Mouse (Mus musculus): ENCODE results near the gene Sv2a. TPM values are rescaled to one million over a fixed set of nuclear protein-coding genes. Genes with fewer than 3 reads are reported as not detected.
A peak's percentile ranks its signal among the peaks of the same experiment; 100 is the strongest.
"Not testable (repeated sequence)": the region's sequence is repeated elsewhere in the genome, so short reads cannot be mapped to it uniquely, and the experiment has no call there.

Gene Sv2a
- polyA plus RNA-seq, 1 experiment from 2014 or later: 29.3 TPM

DNA sequence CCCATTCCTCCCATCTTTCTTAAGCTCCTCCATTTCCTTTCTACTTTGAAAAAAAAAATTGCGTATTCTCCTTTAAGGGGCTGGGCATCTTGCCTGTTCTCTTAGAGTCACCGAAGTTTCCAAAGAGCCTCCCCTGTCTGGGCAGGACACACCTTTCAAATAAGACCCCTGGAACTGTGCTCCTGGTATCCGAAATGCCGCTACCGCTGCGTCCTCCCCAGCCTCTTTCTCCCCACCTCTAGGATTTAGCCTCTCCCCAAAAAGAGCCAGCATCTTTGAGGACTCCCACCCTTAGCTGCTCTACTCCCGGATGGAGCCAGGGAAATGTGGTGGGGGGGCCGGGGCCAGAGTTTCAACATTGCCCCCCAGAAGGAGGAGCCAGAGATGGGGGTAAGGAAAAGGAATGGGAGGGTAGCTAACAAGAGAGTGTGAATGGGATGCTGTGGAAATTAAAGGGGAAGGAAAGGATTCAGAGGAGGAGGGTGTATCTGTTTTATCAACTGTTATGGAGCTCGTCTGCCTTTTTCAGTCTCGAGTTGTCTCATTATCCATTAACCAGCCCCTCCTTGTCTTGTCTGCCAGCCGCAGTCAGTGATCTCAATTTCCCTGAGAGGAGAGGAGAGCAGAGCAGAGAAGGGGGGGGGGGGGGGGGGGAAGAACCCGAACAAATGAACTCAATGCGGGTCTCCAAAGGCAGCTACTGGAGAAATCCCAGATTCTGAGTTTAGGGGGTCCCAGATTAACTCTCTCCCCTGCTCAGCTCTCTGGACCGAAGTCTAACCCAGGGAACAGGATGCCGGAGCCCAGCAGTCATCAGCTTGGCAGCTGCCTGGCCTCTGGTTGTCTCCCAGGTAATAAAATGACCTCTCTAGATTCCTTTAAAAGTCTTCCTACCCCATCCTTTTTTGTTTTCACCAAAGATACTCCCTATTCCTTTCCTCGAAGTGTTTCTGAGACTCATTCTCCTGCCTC, 18.8 kb upstream of the Sv2a start, which contains the start of gene Mtmr11:
Gene Mtmr11, plus strand, starts transcription at position 136 of the 972 bp plus-strand sequence.
- Histone ChIP-seq H3K4me3 (peak within 1 kb of the TSS; percentile 45), H3K4me1 (peaks cover 26% of the 10 kb centered on the region), H3K9ac (peak within 1 kb of the TSS; percentile 65), H3K9me3 (replicated peaks) (no peaks in the 10 kb centered on the region), H3K27me3 (no peaks in the 10 kb centered on the region), H3K27ac (no peak within 1 kb of the TSS; the same call in 1 of the 2 replicates), H3K4me2 (peak within 1 kb of the TSS; percentile 89), H3K36me3 (ENCODE audit: poor library complexity, severe bottlenecking) (no peaks in the 10 kb centered on the region)
- 10% methylated on average over 15 of the region's 16 CpGs for WGBS
- peak; percentile 47; the same call in 1 of the 2 replicates for ATAC-seq

DNA sequence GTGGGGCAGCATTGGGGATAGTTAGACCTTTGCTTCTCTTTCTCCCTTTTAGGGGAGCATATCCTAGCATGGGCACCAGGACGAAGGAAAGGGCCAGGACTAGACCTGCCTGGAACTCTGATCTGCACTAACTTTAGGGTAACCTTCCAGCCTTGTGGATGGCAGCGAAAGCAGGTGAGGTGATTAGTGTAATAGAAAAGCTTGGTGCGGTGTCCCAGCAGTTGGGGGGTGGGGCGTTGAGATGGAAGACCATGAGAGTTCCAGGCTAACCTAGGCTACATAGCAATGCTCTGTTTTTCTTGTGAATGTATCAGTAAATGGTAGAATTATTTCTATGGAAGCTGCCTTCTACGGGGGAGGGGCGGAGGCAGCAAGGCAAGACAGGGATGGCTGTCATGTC, 17.9 kb upstream of the Sv2a start:
- 92% methylated on average over 6 of the region's 6 CpGs for WGBS
- peak overlapping the region; percentile 45; the same call in 1 of the 2 replicates for H3K4me3 ChIP-seq
- H3K36me3 ChIP-seq (ENCODE audit: poor library complexity, severe bottlenecking): no peaks in the 10 kb centered on the region
- H3K27me3 ChIP-seq: no peaks in the 10 kb centered on the region
- H3K9ac ChIP-seq: no peak overlapping the region
- H3K4me1 ChIP-seq: peaks cover 26% of the 10 kb centered on the region
- peak overlapping the region; percentile 89; the same call in 1 of the 2 replicates for H3K4me2 ChIP-seq
- H3K27ac ChIP-seq: no peak overlapping the region
- H3K9me3 ChIP-seq (replicated peaks): no peaks in the 10 kb centered on the region
- ATAC-seq: no peak

DNA sequence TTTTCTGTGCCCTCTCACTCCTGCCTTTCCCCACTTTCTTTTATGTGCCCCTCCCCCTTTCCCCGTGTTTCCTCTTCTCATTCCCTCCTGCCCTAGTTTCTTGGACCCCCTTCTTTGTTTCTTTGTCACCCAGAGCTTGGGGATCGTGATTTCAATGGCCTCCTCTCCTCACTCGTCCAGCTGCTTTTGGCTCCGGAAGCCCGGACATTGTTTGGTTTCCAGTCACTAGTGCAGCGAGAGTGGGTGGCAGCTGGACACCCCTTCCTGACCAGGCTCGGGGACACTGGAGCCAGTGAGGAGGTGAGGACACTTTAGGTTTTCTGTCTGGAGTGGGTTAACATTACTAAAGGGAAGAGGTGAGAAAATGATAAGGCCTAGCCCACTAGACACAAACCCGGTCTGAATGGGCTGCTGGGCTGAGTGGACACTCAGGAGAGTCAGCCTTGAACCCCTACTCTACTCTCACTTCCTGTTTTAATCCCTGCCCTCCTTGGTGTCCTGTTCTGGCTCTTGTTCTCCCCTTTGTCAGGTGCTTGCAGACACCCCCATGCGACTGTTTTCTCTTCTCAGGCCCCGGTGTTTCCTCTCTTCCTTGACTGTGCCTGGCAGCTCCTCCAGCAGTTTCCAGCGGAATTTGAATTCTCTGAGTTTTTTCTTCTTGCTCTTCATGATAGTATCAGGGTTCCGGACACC, 12.3 kb upstream of the Sv2a start:
- WGBS: 71% methylated on average over 12 of the region's 12 CpGs
- H3K36me3 ChIP-seq (ENCODE audit: poor library complexity, severe bottlenecking): no peaks in the 10 kb centered on the region
- ATAC-seq: no peak
- H3K27ac ChIP-seq: no peak overlapping the region
- no peak overlapping the region for H3K4me2 ChIP-seq
- no peaks in the 10 kb centered on the region for H3K27me3 ChIP-seq
- H3K9me3 ChIP-seq (replicated peaks): no peaks in the 10 kb centered on the region
- no peak overlapping the region for H3K9ac ChIP-seq
- peaks cover 26% of the 10 kb centered on the region for H3K4me1 ChIP-seq
- no peak overlapping the region for H3K4me3 ChIP-seq

DNA sequence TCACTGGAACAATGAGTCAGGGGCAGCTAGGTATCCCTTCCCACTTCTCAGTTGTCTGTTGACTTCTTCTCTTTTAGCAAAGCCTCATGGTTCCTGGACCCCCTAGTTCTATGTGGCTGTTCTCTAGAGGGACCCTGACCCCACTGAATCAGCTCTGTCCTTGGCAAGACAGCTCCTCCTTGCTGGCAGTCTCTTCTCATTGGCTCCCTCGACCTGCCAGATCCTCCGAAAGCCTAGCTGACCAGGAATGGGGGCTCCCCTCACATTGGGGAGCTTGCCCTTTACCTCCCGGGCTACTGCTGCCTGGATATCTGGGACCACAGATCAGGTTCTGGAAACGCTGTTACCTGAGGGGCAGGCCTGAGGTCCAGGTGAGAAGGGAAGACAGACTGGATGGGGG, 10.7 kb upstream of the Sv2a start:
- Histone ChIP-seq H3K4me1 (peaks cover 41% of the 10 kb centered on the region), H3K9ac (no peak overlapping the region), H3K4me3 (no peak overlapping the region), H3K27me3 (no peaks in the 10 kb centered on the region), H3K4me2 (0 out of 2 replicates have a peak overlapping the region, but pooled peaks have one; percentile 99), H3K9me3 (replicated peaks) (no peaks in the 10 kb centered on the region), H3K36me3 (ENCODE audit: poor library complexity, severe bottlenecking) (peaks cover 15% of the 10 kb centered on the region), H3K27ac (no peak overlapping the region)
- 86% methylated on average over 4 of the region's 4 CpGs for WGBS
- no peak for ATAC-seq

DNA sequence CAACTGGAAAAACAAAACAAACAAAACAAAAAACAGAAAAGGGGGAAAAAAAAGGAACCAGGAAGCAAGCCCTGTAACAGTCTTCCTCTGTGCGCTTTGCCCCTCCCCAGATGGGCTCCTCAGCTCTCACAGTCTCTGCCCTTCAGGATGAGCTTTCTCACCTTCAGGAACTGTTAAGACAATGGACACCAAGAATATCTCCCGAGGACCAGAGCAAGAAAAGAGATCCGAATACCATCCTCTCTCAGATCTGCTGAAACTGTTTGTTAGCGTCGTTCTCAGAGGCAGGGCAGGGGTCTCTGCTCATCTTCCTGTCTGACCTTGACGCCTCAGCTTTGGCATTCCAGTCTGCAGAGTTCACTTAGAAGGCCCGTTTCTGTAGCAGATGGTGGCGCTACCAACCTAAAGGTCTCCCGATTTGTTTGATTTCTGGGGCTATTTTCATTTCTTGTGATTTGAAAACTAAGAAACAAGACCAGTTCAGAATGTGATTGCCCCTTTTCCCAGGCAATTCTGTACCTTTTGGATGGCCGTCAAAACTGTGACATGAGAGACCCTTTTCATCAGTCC, 9.9 kb upstream of the Sv2a start:
- WGBS: 74% methylated on average over 10 of the region's 10 CpGs
- H3K27me3 ChIP-seq: no peaks in the 10 kb centered on the region

DNA sequence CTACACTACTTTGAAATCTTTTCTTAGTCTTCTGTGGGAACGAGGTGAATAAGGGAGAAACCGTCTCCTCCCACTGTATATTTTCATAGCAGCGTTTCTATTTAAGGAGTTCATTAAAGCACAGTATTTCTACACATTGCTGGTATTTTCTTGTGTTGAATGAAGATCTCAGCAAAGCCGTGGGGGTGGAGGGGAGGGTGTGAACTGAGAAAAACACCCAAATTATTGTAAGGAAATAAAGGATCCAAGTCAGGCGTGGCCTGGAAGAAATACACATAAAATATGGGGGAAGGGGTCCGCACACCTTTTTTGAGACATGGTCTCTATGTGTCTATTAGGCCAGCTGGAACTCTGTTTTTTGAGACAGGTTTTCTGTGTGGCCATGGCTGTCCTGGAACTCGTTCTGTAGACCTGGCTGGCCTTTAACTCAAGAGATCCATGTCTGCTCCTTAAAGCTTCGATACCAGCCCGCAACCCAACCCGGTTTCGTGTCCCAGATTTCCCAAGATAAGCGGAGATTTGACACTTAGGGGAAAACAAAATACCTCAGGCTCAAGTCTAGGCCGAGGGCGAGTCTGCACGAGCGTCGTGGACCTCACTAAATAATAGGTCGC, 9.3 kb upstream of the Sv2a start:
- ATAC-seq: peak; percentile 27

More for the DNA sequence above, 9.9 kb upstream of the Sv2a start:
- peaks cover 22% of the 10 kb centered on the region for H3K36me3 ChIP-seq (ENCODE audit: poor library complexity, severe bottlenecking)
- peaks cover 41% of the 10 kb centered on the region for H3K4me1 ChIP-seq
- peak overlapping the region; percentile 99 for H3K4me2 ChIP-seq
- peak overlapping the region; percentile 96 for H3K4me3 ChIP-seq
- ATAC-seq: no peak
- peak overlapping the region; percentile 92 for H3K9ac ChIP-seq
- no peaks in the 10 kb centered on the region for H3K9me3 ChIP-seq (replicated peaks)
- H3K27ac ChIP-seq: peak overlapping the region; percentile 99

DNA sequence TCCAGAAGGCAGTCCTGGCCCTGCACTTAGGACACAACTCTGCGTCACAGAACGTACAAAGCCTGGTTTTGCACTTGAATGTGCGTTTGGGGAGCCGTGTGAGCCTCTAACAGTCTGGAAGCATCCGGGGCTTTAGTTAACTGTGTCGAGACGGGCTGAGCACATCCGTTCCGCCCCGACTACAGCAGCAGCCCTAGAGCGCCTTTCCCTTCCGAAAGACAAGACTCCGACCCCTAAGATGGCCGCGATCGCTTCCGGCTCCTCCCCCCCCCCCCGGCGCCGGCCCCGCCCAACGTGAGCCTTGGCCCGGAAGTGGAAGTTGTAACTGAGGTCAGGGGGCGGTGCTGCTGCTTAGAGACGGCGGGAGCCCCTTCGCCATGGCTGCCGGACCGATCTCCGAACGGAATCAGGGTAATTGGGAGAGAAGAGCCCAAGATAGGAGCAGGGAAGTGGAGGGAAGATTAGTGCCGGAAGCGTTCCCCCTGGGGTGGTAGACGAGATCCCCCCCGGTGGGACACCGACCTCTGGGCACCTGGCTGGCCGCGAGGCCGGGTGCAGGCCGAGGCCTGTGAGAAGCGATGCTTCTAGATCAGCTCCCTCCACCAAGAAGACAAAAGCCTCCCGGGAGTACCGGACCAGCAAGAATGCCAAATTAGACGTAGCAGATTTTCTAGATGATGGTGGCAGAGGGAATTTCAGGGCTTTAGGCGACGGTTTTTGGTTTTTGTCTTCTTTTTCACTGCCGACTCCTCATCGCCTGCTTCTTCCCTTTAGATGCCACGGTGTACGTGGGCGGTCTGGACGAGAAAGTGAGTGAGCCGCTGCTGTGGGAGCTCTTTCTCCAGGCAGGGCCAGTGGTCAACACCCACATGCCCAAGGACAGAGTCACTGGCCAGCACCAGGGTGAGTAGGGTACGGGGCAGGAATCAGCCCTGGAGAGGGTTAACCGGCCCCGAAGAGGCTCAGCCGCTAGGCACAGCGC, 8.5 kb upstream of the Sv2a start, which contains the start of gene Sf3b4:
Gene Sf3b4, plus strand, starts transcription at position 136 of the 982 bp plus-strand sequence.
- Histone ChIP-seq H3K27me3 (no peaks in the 10 kb centered on the region), H3K36me3 (ENCODE audit: poor library complexity, severe bottlenecking) (peaks cover 34% of the 10 kb centered on the region), H3K9ac (peak within 1 kb of the TSS; percentile 92), H3K4me3 (peak within 1 kb of the TSS; percentile 96), H3K27ac (peak within 1 kb of the TSS; percentile 99), H3K9me3 (replicated peaks) (no peaks in the 10 kb centered on the region), H3K4me1 (peaks cover 41% of the 10 kb centered on the region), H3K4me2 (peak within 1 kb of the TSS; percentile 99)
- 2% methylated on average over 57 of the region's 58 CpGs for WGBS
- peak; percentile 96 for ATAC-seq

More for the DNA sequence above, 9.3 kb upstream of the Sv2a start:
- H3K36me3 ChIP-seq (ENCODE audit: poor library complexity, severe bottlenecking): peaks cover 28% of the 10 kb centered on the region
- no peaks in the 10 kb centered on the region for H3K27me3 ChIP-seq
- peak overlapping the region; percentile 99 for H3K27ac ChIP-seq
- peak overlapping the region; percentile 92 for H3K9ac ChIP-seq
- H3K4me2 ChIP-seq: peak overlapping the region; percentile 99
- no peaks in the 10 kb centered on the region for H3K9me3 ChIP-seq (replicated peaks)
- 22% methylated on average over 18 of the region's 18 CpGs for WGBS
- peak overlapping the region; percentile 96 for H3K4me3 ChIP-seq
- H3K4me1 ChIP-seq: peaks cover 41% of the 10 kb centered on the region

DNA sequence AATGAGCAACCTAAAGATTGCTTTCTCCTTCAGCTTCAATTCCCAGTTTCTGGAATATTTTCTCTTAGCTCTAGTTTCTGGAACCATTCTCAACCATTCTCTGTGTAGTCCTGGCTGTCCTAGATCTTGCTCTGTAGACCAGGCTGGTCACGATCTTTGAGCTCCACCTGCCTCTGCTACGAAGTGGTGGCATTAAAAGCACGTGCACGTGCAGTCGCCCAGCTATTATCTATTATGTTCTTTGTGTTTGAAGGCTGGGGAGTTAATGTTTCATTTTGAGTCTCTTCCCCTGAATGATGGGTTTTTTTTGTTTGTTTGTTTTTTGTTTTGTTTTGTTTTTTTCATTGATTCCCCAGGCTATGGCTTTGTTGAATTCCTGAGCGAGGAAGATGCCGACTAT, 7.8 kb upstream of the Sv2a start:
- no peaks in the 10 kb centered on the region for H3K9me3 ChIP-seq (replicated peaks)
- peaks cover 41% of the 10 kb centered on the region for H3K4me1 ChIP-seq
- H3K27ac ChIP-seq: no peak overlapping the region
- peak overlapping the region; percentile 92 for H3K9ac ChIP-seq
- H3K36me3 ChIP-seq (ENCODE audit: poor library complexity, severe bottlenecking): peaks cover 41% of the 10 kb centered on the region
- H3K27me3 ChIP-seq: no peaks in the 10 kb centered on the region
- peak overlapping the region; percentile 96 for H3K4me3 ChIP-seq
- H3K4me2 ChIP-seq: peak overlapping the region; percentile 99
- WGBS: 34% methylated on average over 7 of the region's 7 CpGs
- ATAC-seq: no peak

DNA sequence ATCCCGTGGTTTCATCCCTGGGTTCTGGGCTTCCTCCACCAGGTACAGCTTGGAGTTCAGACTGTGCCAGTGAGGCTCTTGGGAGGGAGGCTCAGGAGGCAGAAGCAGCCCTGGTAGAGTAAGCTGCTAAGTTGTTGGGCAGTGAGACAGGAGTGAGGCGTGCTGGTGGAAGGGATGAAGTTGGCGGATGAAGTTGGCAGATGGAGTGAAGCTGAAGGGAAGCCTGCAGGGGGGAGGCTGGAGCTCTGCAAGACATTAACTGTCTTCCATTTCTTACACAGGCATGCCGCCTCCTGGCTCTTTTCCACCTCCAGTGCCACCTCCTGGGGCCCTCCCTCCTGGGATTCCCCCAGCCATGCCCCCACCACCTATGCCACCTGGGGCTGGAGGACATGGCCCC, 6.9 kb upstream of the Sv2a start:
- 91% methylated on average over 4 of the region's 4 CpGs for WGBS
- Histone ChIP-seq H3K4me2 (peak overlapping the region; percentile 99), H3K4me3 (peak overlapping the region; percentile 20; the same call in 1 of the 2 replicates), H3K4me1 (peaks cover 38% of the 10 kb centered on the region), H3K36me3 (ENCODE audit: poor library complexity, severe bottlenecking) (peaks cover 49% of the 10 kb centered on the region)
- not testable (repeated sequence) for H3K9ac ChIP-seq; H3K27ac ChIP-seq; H3K27me3 ChIP-seq; H3K9me3 ChIP-seq (replicated peaks); ATAC-seq

DNA sequence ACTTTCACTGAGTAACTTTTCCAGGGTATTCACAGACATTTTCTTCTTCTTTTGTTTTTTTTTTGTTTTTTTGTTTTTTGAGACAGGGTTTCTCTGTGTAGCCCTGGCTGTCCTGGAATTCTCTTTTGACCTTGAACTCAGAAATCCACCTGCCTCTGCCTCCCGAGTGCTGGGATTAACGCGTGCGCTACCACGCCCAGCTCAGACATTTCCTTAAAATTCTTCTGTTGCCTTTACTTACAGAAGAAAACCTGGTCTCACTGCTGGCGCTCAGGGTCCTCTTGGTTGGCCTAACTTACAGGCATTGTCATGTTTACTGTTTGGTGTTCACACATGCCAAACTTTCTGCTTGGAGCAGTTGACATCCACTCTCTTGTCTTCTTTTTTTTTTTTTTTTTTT, 5.7 kb upstream of the Sv2a start:
- Histone ChIP-seq H3K36me3 (ENCODE audit: poor library complexity, severe bottlenecking) (peaks cover 49% of the 10 kb centered on the region), H3K27me3 (no peaks in the 10 kb centered on the region), H3K9me3 (replicated peaks) (no peaks in the 10 kb centered on the region), H3K4me3 (no peak overlapping the region), H3K27ac (no peak overlapping the region), H3K9ac (no peak overlapping the region), H3K4me2 (no peak overlapping the region), H3K4me1 (peaks cover 40% of the 10 kb centered on the region)
- no peak for ATAC-seq
- WGBS: 96% methylated on average over 6 of the region's 6 CpGs
